Mouse (Mus musculus): ENCODE data around the gene Slc25a13.

Slc25a13 gene

DNA sequence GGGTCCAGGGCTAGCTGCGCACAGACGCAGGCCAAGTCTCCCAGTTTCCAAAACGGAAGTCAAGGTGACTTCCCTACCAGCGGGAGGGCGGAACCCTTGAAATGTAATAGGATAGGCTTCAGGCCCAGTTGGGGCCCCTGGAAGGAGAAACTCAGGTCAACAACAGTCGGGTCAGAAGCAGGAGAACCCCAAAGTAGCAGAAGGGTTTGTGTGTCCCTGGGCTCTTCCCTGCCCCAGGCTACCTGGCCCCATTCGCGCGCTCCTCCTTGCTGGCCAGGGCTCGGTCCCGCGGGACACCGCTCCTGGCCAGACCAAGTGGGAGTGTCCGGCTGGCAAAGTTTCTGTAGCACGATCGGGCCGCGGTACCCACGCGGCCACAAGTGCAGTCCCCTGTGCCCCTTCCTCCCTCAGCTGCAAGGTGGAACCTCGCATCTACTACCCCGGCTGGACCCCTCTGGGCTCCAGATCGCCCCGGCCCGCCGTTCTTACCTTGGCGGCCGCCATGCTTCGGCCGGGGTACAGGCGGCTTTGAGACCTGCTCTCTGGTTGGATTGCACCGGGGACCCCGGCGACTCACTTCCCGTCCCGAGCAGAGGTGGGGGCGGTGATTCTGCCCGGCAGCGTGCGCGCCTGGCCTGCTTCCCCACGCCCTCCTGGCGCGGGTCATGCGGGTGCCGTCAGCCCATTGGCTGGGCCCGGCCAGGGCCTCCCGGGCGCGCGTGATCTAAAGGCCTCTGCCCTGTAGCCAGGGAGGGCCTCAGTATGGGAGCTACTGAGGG, at the start of gene Slc25a13:
Slc25a13 (minus strand) TSS at position 667 of the 779 bp plus-strand sequence.
- peak; percentile 48 to 51 for DNase-seq (ENCODE audit: low spot score in 2 of 2)

DNA sequence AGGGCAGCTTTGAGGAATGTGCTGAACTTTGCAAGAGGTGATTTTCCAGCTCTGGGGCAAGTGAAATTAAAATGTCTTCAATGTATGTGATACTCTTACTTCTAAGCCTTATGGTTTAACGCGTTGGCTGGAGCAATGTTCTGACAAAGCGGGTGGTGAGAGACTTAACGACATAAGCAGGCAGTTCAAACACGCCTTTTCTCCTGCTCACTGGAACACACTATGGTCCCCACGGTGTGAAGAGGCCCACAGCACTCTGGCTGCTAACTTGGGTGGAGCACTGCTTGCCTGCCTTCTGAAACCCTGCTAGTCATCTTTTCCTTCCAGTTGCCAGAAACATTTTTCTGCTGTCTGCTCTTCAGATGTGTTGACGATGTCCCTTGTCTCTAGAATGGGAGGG, 48.8 kb upstream of the Slc25a13 start:
- no peak for DNase-seq (ENCODE audit: low spot score in 2 of 2)

DNA sequence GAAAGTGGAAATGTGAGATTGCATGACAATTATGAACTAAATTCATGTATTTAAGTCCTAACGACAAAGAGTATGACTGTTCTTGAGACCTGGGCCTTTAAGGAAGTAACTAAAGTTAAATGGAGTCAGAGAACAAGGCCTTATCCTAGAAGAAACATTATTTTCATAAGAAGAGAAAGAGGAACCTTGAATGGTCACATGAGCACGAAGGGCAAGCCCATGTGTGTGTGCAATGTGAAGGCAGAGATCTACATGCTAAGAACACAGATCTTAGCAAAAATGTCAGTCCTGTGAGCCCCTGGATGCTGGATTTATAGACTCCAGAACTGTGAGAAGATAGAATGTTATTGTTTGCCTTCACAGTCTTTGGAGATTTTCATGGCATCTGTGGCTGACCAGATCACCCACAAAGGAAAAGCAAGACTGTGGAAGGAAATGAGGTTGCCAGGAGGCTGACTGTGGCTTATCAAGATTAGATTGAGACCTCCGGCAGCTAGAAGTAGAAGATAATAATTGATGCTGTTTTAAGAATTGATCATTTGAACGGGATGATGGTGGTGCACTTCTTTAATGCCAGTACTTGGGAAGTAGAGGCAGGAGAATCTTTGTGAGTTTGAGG, 46.4 kb upstream of the Slc25a13 start:
- no peak for DNase-seq (ENCODE audit: low spot score in 2 of 2)

GRCm38 (mm10) chr6:6260917-6261316, 43.9 kb upstream of the Slc25a13 start:
- no peak for DNase-seq (ENCODE audit: low spot score in 2 of 2)

- DNase-seq (ENCODE audit: low spot score in 2 of 2), result no peak
Observed at GRCm38 (mm10) chr6:6248500-6248899, 31.5 kb upstream of the Slc25a13 start.

DNA sequence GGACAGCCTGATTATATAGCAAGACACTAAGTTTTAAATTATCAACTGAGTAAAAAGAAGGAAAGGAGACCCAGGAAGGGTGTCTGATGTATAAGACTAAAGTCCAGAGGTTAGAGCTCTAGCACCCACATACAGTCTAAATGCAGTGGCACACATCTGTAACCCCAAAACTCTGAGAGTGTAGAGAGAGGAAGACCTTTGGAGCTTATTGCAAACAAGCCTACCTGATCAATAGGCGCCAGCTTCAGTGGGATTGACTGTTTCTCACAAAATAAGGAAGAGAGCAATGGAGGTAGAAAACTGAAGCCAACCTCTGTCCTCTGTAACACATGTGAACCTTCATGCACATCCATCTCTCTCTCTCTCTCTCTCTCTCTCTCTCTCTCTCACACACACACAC, 26.9 kb upstream of the Slc25a13 start:
- DNase-seq (ENCODE audit: low spot score in 2 of 2), result no peak

GRCm38 (mm10) chr6:6242114-6242513, 25.1 kb upstream of the Slc25a13 start:
- no peak for DNase-seq (ENCODE audit: low spot score in 2 of 2)

GRCm38 (mm10) chr6:6236788-6237298, 19.9 kb upstream of the Slc25a13 start:
- DNase-seq (ENCODE audit: low spot score in 2 of 2), result no peak

- DNase-seq (ENCODE audit: low spot score in 2 of 2), result no peak
Observed at GRCm38 (mm10) chr6:6230262-6230661, 13.3 kb upstream of the Slc25a13 start.

DNA sequence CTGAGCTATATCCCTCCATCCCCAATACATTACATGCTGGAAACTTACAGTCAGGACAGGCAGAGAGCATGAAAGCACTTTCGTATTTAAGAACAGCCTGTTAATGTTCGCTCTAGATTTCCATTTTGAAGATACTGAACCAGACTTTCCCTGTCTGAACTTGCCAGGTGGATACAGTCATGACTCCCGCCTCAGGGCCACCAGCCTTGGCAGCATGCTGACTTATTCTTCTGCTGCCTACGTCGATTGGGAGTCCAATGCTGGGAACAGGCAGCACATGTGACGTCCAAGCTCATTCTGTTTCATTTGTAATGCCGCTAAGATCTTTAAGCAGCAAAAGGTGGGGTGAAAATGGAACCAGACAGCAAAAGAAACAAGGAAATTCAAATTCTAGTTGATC, 5.7 kb upstream of the Slc25a13 start:
- DNase-seq (ENCODE audit: low spot score in 2 of 2), result no peak

- DNase-seq (ENCODE audit: low spot score in 2 of 2), result no peak
Observed at GRCm38 (mm10) chr6:6220574-6220973, 3.6 kb upstream of the Slc25a13 start.

DNA sequence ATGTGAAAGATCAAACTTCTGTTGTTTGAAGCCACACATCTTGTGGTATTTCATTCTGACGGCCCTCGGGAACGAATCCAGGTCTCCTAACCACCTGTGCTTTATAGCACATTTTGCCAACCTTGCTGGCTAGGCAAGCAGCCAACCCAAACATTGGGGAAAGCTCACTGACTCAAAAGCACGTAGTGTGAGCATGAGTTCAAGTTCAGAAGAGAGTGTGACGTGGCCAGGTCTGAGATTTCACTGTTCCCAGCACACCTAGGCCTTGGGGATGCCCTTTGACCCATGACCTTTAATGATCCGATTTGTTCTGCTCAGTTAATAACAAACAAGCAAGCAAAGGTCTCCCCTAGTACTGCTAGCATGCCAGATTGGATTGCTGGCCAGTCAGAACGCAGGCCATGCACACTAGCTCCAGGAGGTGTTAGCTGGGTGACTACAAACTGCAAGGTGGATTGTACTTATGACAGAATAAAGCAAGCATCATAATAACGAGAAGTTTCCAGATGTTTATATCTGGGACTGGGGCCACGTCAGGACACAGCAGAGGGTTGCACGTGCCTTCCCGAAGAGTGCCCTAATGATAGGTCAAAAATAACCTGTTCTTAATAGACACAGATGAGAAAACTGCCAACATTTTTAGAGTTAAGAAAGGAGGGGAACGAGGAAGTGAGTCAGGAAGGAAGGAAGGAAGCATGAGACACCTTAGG, 2.8 kb upstream of the Slc25a13 start:
- no peak for DNase-seq (ENCODE audit: low spot score in 2 of 2)

DNA sequence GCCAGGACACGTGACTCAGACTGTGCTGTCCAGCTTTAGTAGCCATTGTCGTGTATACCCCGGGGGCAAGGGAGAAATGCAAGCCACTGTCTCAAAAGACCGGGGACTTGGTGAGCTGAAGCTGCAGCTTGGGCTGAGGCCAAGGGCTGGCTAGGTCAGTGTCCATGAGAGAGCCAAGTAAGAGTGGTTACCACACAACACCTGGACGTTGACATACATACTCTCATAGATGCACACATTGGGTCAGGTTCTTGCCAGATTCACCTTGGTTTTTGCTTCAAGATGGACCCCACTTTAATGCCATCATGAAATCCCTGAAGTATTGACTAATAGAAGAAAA, 283 bp upstream of the Slc25a13 start:
- no peak for DNase-seq (ENCODE audit: low spot score in 2 of 2)

DNA sequence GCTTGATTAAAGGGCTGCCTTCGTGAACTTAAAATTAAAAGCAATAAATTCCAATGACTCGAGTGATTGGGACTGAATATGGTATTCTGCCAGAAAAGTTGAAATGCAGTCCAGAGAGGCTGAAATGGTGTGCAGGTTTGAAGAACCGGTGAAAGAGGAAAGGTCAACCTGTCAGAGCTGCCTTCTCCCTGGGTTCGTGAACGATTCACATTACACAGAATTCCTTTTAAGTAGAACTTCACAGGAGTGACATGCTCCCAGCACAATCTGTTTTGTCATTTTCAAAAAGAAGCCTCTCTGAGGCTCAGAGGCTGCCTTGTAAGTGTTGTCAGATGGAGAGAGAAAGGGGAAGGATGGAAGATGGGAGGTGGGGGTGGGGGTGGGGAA, 860 bp downstream of the Slc25a13 start:
- DNase-seq (ENCODE audit: low spot score in 2 of 2), result no peak

DNA sequence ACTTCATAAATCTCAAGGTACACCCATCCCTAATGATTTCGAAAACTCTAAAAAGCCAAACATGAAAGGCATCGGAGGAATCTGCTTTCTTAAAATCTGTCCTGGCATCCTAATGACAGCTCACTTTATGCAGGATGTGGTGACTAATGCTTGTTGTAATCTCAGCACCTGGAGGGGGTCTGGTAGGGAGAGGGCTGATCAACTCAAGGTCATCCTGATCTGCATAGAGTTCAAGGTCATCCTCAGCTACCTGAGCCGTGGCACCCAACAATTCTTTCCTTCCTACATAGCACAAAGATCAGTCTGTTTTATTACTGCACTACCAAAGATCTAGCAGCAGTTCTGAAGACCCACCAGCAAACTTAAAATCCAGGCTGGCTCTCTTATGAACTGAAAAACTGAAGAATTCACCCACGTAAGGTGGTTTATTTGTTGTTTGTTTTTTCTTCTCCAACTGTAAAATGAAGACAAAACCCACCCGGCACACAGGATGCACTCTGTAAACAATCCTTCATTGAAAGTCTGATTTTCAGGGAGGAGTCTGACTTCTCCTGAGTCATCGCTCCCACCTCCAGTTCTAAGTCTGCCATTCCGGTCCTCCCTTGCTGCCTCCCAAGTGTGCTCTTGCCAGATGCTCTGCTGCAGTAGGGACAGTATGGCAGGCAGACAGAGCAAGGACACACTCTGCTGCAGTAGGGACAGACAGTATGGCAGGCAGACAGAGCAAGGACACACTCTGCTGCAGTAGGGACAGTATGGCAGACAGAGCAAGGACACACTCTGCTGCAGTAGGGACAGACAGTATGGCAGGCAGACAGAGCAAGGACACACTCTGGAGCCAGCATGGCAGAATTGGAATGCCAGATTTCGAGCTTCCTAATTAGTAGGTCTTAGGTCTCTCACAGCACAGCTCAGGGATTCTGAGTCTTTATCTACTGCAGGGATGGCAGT, 4.3 kb downstream of the Slc25a13 start:
- no peak for DNase-seq (ENCODE audit: low spot score in 2 of 2)

- no peak for DNase-seq (ENCODE audit: low spot score in 2 of 2)
Observed at GRCm38 (mm10) chr6:6211958-6212357, 5.0 kb downstream of the Slc25a13 start.

GRCm38 (mm10) chr6:6210637-6211036, 6.3 kb downstream of the Slc25a13 start:
- DNase-seq (ENCODE audit: low spot score in 2 of 2), result no peak

GRCm38 (mm10) chr6:6208351-6209059, 8.5 kb downstream of the Slc25a13 start:
- DNase-seq (ENCODE audit: low spot score in 2 of 2), result no peak

DNA sequence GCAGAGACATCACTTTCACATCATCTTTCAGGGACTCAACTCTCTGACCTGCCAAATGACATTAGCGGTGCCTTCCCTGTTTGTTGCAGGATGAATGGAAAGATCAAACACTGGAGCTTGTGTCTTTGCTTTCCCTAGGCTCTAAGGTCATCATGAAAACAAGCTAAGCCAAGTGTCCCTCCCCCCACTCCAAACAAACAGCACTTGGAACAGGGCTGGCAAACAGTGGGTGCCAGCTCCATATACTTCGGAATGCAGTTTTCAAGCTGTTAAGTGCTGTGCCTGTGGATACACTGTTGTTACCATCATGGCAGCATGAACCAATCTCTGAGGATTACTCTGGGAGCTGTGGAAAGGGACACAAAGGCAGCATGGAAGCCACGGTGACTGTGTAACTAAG, 9.1 kb downstream of the Slc25a13 start:
- DNase-seq (ENCODE audit: low spot score in 2 of 2), result no peak

- no peak for DNase-seq (ENCODE audit: low spot score in 2 of 2)
Observed at GRCm38 (mm10) chr6:6207395-6207794, 9.6 kb downstream of the Slc25a13 start.

DNA sequence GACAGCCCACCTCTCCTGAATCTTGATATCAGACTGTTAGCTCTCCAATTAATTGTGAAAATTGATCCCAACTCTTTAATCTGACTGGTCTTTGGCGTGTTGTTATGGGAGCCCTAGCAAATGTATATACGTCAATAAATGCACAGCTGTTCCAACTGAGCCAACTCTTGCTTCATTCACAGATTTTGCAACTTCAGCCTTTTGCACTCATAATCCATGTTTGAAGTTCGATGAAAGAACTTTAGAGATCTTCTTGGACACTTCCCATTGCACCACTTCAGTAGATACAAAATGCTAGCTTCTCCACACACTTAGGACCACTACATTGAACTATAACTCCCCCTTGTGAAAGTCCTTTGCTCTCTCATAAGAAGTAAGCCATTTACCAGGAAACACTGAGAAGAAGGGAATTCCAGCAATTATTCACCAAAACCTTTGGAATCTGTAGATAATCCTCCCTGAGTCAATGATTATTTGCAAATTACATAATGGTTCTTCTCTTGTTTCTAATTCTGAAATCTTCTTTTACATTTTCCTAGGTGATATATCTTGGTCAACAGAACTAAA, 11.3 kb downstream of the Slc25a13 start:
- no peak for DNase-seq (ENCODE audit: low spot score in 2 of 2)
